Mouse (Mus musculus) cortical plate, adult 2 months (tissue): ENCODE results near the gene Tmem238l. TPM values are rescaled to one million over a fixed set of nuclear protein-coding genes. Genes with fewer than 3 reads are reported as not detected.

Source experiments
- H3K27ac ChIP-seq: fragments of 200-500 bp; 2 replicates; pipeline ENCODE4 v1.5.1; 2012; ENCODE audit warnings: low read length, control low read depth, inconsistent platforms; ENCODE audit not compliant: insufficient read depth
- H3K4me1 ChIP-seq: fragments of 200-500 bp; 2 replicates; pipeline ENCODE4 v1.6.1; 2011; ENCODE audit warnings: low read length; ENCODE audit not compliant: control insufficient read depth, insufficient read depth
- H3K4me3 ChIP-seq: fragments of 200-500 bp; 2 replicates; pipeline ENCODE4 v1.5.1; 2011; ENCODE audit warnings: mild to moderate bottlenecking, low read length, control low read depth; ENCODE audit not compliant: insufficient read depth
- CTCF ChIP-seq: fragments of 200-500 bp; IDR thresholded peaks from 2 replicates; pipeline ENCODE4 v1.5.1; 2011; ENCODE audit warnings: mild to moderate bottlenecking, control low read depth, low read length; ENCODE audit not compliant: insufficient read depth; ENCODE audit errors: extremely low read depth
- POLR2A ChIP-seq: fragments of 200-500 bp; IDR thresholded peaks from 2 replicates; pipeline ENCODE4 v1.6.1; 2011; ENCODE audit warnings: mild to moderate bottlenecking, low read length, control low read depth; ENCODE audit not compliant: insufficient read depth; ENCODE audit errors: extremely low read depth
- polyA plus RNA-seq: library from polyadenylated mRNA; depleted of rRNA; stranded (reverse); fragments of >200 nt; gene quantifications from 2 replicates; pipeline ENCODE4 v1.2.3, GENCODE M21; 2012

Tmem238l gene
- polyA plus RNA-seq, 1 experiment: not detected

- H3K4me3 ChIP-seq: no peak overlapping the region
- no peak for TF ChIP-seq CTCF
- TF ChIP-seq POLR2A: no peak
- no peak overlapping the region for H3K27ac ChIP-seq
- no peaks in the 10 kb centered on the region for H3K4me1 ChIP-seq
These were observed 11.1 kb upstream of the Tmem238l start for GRCm38 (mm10) chr11:66945224-66945767.

DNA sequence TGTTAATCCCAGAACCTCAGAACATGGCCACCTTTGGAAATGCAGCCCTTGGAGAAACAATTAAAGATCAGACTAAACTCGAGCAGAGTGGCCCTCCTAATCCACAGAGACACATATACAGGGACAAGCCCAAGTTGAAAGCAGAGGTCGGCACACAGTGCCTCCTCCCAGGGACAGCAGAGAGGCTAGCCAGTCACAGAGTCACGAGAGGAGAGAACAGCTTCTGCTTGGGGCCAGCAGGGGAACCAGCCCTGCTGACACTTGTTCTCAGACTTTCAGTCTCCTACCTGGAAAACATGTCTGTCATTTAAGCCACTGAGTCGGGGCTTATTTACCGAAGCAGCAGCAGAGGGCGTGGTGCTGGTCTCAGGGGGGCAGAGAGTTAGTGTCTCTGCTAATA lies 9.9 kb upstream of the Tmem238l start:
- no peak overlapping the region for H3K4me3 ChIP-seq

DNA sequence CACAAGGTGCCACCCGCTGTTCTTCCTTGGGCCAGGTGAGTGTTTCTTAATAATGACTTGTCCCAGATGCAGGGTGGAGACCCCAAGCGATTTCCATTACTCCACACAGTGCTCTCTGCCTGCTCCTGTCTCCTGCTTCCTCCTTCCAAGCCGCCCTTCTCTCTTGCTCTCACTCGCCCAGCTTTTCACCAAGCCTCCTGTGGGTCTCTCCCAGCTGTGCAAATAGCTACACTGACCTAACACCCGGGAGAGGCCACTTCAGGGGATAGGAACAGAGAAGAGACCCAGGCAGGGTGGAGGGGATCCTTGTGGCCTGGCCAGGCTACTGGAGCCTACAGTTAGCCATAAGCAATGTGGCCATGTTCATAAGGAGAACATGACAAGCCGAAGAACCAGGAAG lies 9.5 kb upstream of the Tmem238l start:
- H3K4me1 ChIP-seq: no peaks in the 10 kb centered on the region
- TF ChIP-seq POLR2A (no peak), CTCF (no peak)
- no peak overlapping the region for H3K4me3 ChIP-seq
- no peak overlapping the region for H3K27ac ChIP-seq

More for the DNA sequence above, 9.9 kb upstream of the Tmem238l start:
- Histone ChIP-seq H3K4me1 (no peaks in the 10 kb centered on the region), H3K27ac (no peak overlapping the region)
- TF ChIP-seq CTCF: no peak
- TF ChIP-seq POLR2A: no peak

GRCm38 (mm10) chr11:66960797-66961196 lies 4.4 kb downstream of the Tmem238l start:
- Histone ChIP-seq H3K27ac (no peak overlapping the region), H3K4me1 (no peaks in the 10 kb centered on the region), H3K4me3 (no peak overlapping the region)
- TF ChIP-seq POLR2A: no peak

- Histone ChIP-seq H3K27ac (no peak overlapping the region), H3K4me1 (no peaks in the 10 kb centered on the region), H3K4me3 (no peak overlapping the region)
- TF ChIP-seq CTCF: no peak
- TF ChIP-seq POLR2A: no peak
These were observed 5.2 kb downstream of the Tmem238l start for GRCm38 (mm10) chr11:66961447-66962176.

- no peak for TF ChIP-seq POLR2A
- no peak for TF ChIP-seq CTCF
These were observed 7.0 kb downstream of the Tmem238l start for GRCm38 (mm10) chr11:66963462-66963861.

DNA sequence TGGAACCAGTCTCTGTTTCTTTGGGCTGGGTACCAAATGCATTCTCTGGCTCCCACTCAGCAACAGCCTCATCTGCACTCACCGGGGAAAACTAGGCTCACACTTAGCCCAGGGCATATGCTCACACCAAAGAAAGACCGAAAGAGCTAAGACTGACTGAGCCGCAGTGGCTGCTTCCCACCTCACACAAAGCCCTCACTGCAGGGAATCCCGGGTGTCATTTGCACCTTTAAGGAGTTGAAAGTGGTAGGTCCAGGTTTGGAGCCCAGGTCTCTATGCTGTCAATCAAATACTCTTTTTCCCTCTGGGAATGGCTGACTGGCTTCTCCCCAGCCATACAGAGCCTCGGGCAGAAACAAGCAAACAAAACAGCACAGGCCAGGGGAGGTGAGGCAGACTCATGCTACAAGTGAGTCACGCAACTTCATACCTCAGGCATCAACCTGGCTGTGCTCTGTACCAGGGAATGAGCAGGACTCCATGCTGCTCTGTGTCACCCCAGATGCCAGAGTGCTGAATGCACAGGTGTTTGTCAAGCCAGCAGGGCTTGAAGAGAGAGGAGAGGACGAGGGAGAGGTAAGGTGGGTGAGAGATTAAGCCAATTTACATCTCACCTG lies 10.2 kb downstream of the Tmem238l start:
- Histone ChIP-seq H3K4me3 (no peak overlapping the region), H3K27ac (no peak overlapping the region), H3K4me1 (no peaks in the 10 kb centered on the region)
- TF ChIP-seq CTCF: no peak
- TF ChIP-seq POLR2A: no peak

More at GRCm38 (mm10) chr11:66963462-66963861, 7.0 kb downstream of the Tmem238l start:
- Histone ChIP-seq H3K4me1 (no peaks in the 10 kb centered on the region), H3K4me3 (no peak overlapping the region), H3K27ac (no peak overlapping the region)

GRCm38 (mm10) chr11:66968575-66968974 lies 12.1 kb downstream of the Tmem238l start:
- Histone ChIP-seq H3K27ac (no peak overlapping the region), H3K4me3 (no peak overlapping the region), H3K4me1 (no peaks in the 10 kb centered on the region)
- TF ChIP-seq POLR2A (no peak), CTCF (no peak)

- TF ChIP-seq CTCF: no peak
- no peak for TF ChIP-seq POLR2A
- Histone ChIP-seq H3K27ac (no peak overlapping the region), H3K4me3 (no peak overlapping the region), H3K4me1 (no peaks in the 10 kb centered on the region)
These were observed 17.1 kb downstream of the Tmem238l start for GRCm38 (mm10) chr11:66973507-66973906.
